Mouse (Mus musculus) kidney, adult 2 months (tissue): ENCODE measurements around the gene Grk3.

ENCODE experiments used
- CTCF ChIP-seq: fragments of 200-500 bp; conservative IDR thresholded peaks from 2 replicates; pipeline ENCODE4 v1.5.1; 2011; ENCODE audit warnings: low read depth, mild to moderate bottlenecking, control low read depth, low read length, moderate library complexity, mixed read lengths; ENCODE audit not compliant: insufficient read depth, insufficient read length
- POLR2A ChIP-seq: fragments of 200-500 bp; IDR thresholded peaks from one replicate; pipeline ENCODE4 v1.6.1; 2011; ENCODE audit warnings: low read depth, low read length, control low read depth

GRCm38 (mm10) chr5:112972297-112972696 lies 43.3 kb downstream of the Grk3 start:
- TF ChIP-seq POLR2A (no peak), CTCF (no peak)
